Mouse (Mus musculus) liver, embryonic 12.5 days (tissue): ENCODE measurements around the gene Wbp4. TPM values are rescaled to one million over a fixed set of nuclear protein-coding genes. Genes with fewer than 3 reads are reported as not detected.

ENCODE experiments used
- ATAC-seq: fragments of 200-750 bp; cut with Nextera tagmentation; 2 replicates; pipeline ENCODE4 v1.8.0; 2017; ENCODE audit warnings: moderate number of reproducible peaks, mild to moderate bottlenecking, moderate library complexity
- H3K27ac ChIP-seq: fragments of 300-500 bp; sonication (generic); 2 replicates; pipeline ENCODE4 v1.5.1; 2016; ENCODE audit warnings: mild to moderate bottlenecking
- H3K27me3 ChIP-seq: fragments of 300-500 bp; sonication (generic); replicated peaks from 2 replicates; pipeline ENCODE4 v1.6.1; 2016; ENCODE audit warnings: mild to moderate bottlenecking, moderate library complexity
- H3K36me3 ChIP-seq: fragments of 300-500 bp; sonication (generic); 2 replicates; pipeline ENCODE4 v1.6.1; 2016; ENCODE audit warnings: mild to moderate bottlenecking, moderate library complexity
- H3K4me1 ChIP-seq: fragments of 300-500 bp; sonication (generic); 2 replicates; pipeline ENCODE4 v1.6.1; 2016
- H3K4me2 ChIP-seq: fragments of 300-500 bp; sonication (generic); 2 replicates; pipeline ENCODE4 v1.6.1; 2016; ENCODE audit warnings: mild to moderate bottlenecking, moderate library complexity
- H3K4me3 ChIP-seq: fragments of 300-500 bp; sonication (generic); 2 replicates; pipeline ENCODE4 v1.5.1; 2016; ENCODE audit warnings: mild to moderate bottlenecking, moderate library complexity
- H3K9ac ChIP-seq: fragments of 300-500 bp; sonication (generic); 2 replicates; pipeline ENCODE4 v1.6.1; 2016; ENCODE audit warnings: mild to moderate bottlenecking, moderate library complexity
- H3K9me3 ChIP-seq: fragments of 300-500 bp; sonication (generic); replicated peaks from 2 replicates; pipeline ENCODE4 v1.6.1; 2016; ENCODE audit warnings: mild to moderate bottlenecking, moderate library complexity
- WGBS: fragments of 180-500 bp; shearing (Covaris S2); methylation state at CpG from one replicate; pipeline ENCODE4 v1.1.7; 2016; ENCODE audit not compliant: insufficient replicate concordance; 5-methylcytosine and 5-hydroxymethylcytosine counted together
- polyA plus RNA-seq: library from polyadenylated mRNA; unstranded; fragments of >200 nt; fragmentation: Nextera tagmentation; extraction: Ambion mirVana; gene quantifications from 2 replicates; pipeline ENCODE4 v1.2.1, GENCODE M21; 2016

Wbp4 gene
- polyA plus RNA-seq, 1 experiment from 2014 or later = 23.5 TPM

DNA sequence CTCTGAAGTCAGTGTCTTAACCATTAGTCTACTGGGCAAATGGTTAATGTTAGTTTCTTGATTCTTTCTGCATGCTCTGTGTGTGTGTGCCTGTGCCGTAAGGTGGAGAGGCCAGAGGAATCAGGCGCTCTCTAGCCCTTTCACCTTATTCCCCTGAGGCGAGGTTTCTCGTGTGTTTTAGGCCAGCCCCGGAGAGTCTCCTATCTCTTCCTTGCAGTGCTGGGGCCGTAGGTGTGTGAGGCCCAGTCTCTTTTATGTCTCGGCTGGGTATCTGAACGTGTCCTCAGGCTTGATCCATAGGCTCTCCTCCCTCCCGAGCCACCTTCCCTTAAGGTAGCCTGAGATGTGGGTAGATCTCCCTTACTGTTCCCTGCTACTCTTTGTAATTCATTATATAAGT, 24.9 kb upstream of the Wbp4 start:
- peak; percentile 99 for ATAC-seq
- Histone ChIP-seq H3K27me3 (no peaks in the 10 kb centered on the region), H3K4me2 (peak overlapping the region; percentile 59), H3K9me3 (no peaks in the 10 kb centered on the region), H3K36me3 (peaks cover 7% of the 10 kb centered on the region), H3K4me3 (peak overlapping the region; percentile 29), H3K9ac (peak overlapping the region; percentile 44; the same call in 1 of the 2 replicates), H3K4me1 (peaks cover 92% of the 10 kb centered on the region), H3K27ac (peak overlapping the region; percentile 88)
- WGBS = 20% methylated on average over 9 of the region's 9 CpGs

- Histone ChIP-seq H3K4me1 (peaks cover 95% of the 10 kb centered on the region), H3K4me2 (no peak overlapping the region), H3K9me3 (no peaks in the 10 kb centered on the region), H3K9ac (0 out of 2 replicates have a peak overlapping the region, but pooled peaks have one; percentile 30), H3K27ac (peak overlapping the region; percentile 88; the same call in 1 of the 2 replicates), H3K4me3 (no peak overlapping the region), H3K36me3 (peaks cover 8% of the 10 kb centered on the region), H3K27me3 (no peaks in the 10 kb centered on the region)
- WGBS = 89% methylated on average over 7 of the region's 7 CpGs
- ATAC-seq = no peak
Measured at GRCm38 (mm10) chr14:79504246-79505006, 23.1 kb upstream of the Wbp4 start.

GRCm38 (mm10) chr14:79503371-79504075, 22.2 kb upstream of the Wbp4 start:
- Histone ChIP-seq H3K4me1 (peaks cover 96% of the 10 kb centered on the region), H3K36me3 (peaks cover 8% of the 10 kb centered on the region), H3K4me3 (no peak overlapping the region), H3K9me3 (no peaks in the 10 kb centered on the region), H3K27me3 (no peaks in the 10 kb centered on the region), H3K9ac (0 out of 2 replicates have a peak overlapping the region, but pooled peaks have one; percentile 30), H3K27ac (peak overlapping the region; percentile 50; the same call in 1 of the 2 replicates), H3K4me2 (no peak overlapping the region)
- no peak for ATAC-seq
- 73% methylated on average over 5 of the region's 5 CpGs for WGBS

- Histone ChIP-seq H3K27ac (peak overlapping the region; percentile 66), H3K9ac (0 out of 2 replicates have a peak overlapping the region, but pooled peaks have one; percentile 3), H3K9me3 (no peaks in the 10 kb centered on the region), H3K4me1 (peaks cover 78% of the 10 kb centered on the region), H3K4me3 (no peak overlapping the region), H3K27me3 (no peaks in the 10 kb centered on the region), H3K36me3 (peaks cover 8% of the 10 kb centered on the region), H3K4me2 (peak overlapping the region; percentile 9)
- WGBS = 29% methylated on average over 4 of the region's 4 CpGs
- peak; percentile 30; the same call in 1 of the 2 replicates for ATAC-seq
Measured at GRCm38 (mm10) chr14:79500756-79501155, 19.4 kb upstream of the Wbp4 start.

DNA sequence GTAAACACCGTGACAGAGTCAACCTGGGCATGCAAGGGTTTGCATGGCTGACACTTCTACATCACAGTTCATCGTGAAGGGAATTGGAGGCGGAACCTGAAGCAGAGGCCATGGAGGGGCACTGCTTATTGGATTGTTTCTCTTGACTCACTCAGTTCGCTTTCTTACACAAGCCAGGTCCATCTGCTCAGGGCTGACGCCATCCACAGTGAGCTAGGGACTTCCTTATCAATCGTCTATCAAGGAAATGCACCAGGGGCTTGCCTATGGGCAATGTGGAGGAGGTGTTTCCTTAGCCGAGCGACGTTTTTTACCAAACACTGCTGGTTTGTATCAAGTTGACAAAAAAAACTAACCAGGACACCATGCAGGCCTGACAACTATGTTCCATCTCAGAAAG, 18.0 kb upstream of the Wbp4 start:
- Histone ChIP-seq H3K4me3 (no peak overlapping the region), H3K9ac (no peak overlapping the region), H3K36me3 (peaks cover 10% of the 10 kb centered on the region), H3K9me3 (no peaks in the 10 kb centered on the region), H3K4me1 (peaks cover 68% of the 10 kb centered on the region), H3K27me3 (no peaks in the 10 kb centered on the region), H3K4me2 (peak overlapping the region; percentile 28), H3K27ac (peak overlapping the region; percentile 66)
- peak; percentile 51 for ATAC-seq
- 33% methylated on average over 9 of the region's 9 CpGs for WGBS

DNA sequence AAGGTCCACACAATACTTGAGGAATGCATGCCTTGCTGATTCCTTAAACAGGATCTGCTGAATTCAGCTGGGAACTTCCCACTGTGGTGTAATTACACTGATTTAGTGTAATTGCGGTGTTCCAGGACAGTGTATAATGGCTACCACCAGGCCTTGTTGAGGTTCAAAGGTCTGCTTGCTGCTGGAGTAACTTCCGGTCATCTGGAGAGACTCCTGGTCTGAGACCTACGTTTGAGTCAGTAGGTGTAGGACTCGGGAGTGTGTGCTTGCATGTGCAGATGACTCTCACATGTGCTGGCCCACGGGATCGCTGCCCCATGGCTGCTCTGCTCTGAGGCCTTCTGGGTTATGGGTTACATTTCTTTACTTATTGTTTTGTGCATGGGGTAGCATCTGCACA, 13.0 kb upstream of the Wbp4 start:
- 0 out of 2 replicates have a peak, but pooled peaks have one; percentile 10 for ATAC-seq
- Histone ChIP-seq H3K27ac (no peak overlapping the region), H3K9me3 (no peaks in the 10 kb centered on the region), H3K27me3 (no peaks in the 10 kb centered on the region), H3K4me1 (peaks cover 29% of the 10 kb centered on the region), H3K36me3 (peaks cover 18% of the 10 kb centered on the region), H3K4me2 (no peak overlapping the region), H3K4me3 (no peak overlapping the region), H3K9ac (no peak overlapping the region)
- 86% methylated on average over 6 of the region's 6 CpGs for WGBS

DNA sequence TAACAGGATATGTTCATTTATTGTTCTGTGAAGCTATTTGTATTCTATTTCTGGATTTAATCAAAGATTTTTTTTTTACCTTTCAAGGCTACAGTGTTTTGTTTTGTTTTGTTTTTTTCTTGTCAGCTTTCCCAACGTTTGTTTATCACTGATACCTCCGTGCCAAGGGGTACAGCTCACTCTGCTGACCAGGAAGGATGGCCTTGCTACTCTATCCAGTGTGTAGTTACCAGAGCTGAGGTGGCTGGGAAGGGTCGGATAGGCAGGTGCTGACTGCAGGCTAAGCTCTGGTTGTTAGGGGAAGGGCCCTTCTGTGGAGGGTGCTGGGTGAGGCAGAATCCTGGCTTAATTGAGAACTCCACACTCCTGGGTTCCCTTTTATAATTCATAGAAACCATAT, 8.9 kb upstream of the Wbp4 start:
- Histone ChIP-seq H3K4me1 (peaks cover 52% of the 10 kb centered on the region), H3K36me3 (peaks cover 20% of the 10 kb centered on the region), H3K27ac (no peak overlapping the region), H3K9me3 (no peaks in the 10 kb centered on the region), H3K4me2 (no peak overlapping the region), H3K9ac (no peak overlapping the region), H3K4me3 (no peak overlapping the region), H3K27me3 (no peaks in the 10 kb centered on the region)
- WGBS = 69% methylated on average over 3 of the region's 3 CpGs
- ATAC-seq = no peak

DNA sequence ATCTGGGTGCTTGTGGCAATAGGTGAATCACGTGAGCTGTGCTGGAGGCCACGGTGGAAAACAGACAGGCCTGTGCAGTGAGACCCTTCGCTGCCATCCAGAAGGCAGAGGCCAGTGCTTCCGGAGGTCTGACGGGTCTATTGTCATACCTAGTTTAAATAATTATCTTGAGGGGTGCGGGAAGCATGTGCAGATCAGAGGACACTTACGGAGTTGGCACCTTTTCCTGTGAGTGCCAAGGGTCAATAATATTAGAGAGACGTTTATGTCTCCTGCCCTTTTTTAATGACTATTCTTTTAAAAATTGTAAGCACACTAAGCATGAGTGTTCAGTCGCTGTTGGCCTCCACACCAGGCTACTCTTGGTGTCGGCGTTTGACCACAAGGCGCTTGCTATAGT, 7.8 kb upstream of the Wbp4 start:
- 77% methylated on average over 12 of the region's 12 CpGs for WGBS
- no peak for ATAC-seq
- H3K27ac ChIP-seq = no peak overlapping the region
- H3K4me1 ChIP-seq = peaks cover 58% of the 10 kb centered on the region
- H3K4me3 ChIP-seq = no peak overlapping the region
- H3K9ac ChIP-seq = no peak overlapping the region
- no peaks in the 10 kb centered on the region for H3K9me3 ChIP-seq
- no peaks in the 10 kb centered on the region for H3K27me3 ChIP-seq
- no peak overlapping the region for H3K4me2 ChIP-seq
- H3K36me3 ChIP-seq = peaks cover 17% of the 10 kb centered on the region

DNA sequence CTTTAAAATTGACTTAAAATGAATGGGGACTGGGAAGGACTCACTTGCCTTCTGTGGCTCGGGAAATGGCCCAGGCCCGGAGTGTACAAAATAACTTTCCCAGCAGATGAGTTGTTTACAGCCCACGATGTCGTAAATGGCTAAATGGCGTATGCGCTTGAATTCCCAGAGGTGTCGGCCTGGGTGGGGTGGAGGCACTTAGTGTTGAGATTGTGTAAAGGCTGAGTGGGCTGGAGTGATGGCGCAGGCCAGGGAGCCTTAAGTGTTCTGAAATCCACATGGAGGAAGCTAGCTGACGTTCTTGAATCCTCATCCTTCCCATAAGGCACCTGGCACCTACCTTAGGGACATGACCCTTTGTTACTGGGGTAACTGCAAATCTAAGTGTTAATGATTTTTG, 7.2 kb upstream of the Wbp4 start:
- no peak overlapping the region for H3K4me3 ChIP-seq
- no peak overlapping the region for H3K9ac ChIP-seq
- H3K36me3 ChIP-seq = peaks cover 16% of the 10 kb centered on the region
- H3K4me1 ChIP-seq = peaks cover 59% of the 10 kb centered on the region
- no peak for ATAC-seq
- no peaks in the 10 kb centered on the region for H3K9me3 ChIP-seq
- no peak overlapping the region for H3K27ac ChIP-seq
- H3K4me2 ChIP-seq = no peak overlapping the region
- 87% methylated on average over 9 of the region's 9 CpGs for whole genome bisulfite sequencing
- H3K27me3 ChIP-seq = no peaks in the 10 kb centered on the region

DNA sequence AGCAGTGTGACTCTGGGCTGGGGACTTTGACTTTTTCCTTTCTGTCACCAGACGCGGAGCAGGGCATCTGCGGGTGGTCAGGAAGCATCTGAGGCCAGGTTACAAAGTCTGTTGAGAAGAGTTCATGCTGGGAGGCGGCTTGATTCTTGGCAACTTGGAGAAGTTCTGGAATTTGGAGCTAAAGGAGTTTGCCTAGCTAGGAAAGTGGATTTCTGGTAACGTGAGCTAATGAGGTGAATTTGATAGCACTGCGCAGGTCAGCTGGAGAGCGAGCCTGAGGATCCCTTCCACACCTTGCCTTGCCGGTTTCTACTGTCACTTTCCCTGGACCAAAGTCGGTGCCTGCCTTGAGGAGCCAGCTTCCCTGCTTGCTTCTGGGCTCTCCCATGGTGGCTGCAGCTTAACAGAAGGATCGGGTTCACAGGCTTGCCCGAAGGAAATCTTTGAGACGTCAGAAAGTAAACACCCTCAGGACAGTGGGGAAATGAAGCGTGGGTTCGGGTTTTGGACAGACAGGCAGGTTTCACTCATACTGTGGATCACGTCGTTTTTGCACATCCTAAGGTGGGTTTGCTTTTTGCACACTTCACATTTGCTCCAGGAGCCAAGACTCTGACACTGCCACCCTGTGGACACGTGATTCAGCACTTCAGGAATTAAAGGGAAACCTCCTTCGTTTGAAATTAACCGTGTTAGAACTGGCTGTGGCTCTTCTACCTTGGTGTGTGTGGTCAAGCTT, 5.8 kb upstream of the Wbp4 start:
- peak; percentile 64 for ATAC-seq
- Histone ChIP-seq H3K4me1 (peaks cover 69% of the 10 kb centered on the region), H3K36me3 (peaks cover 15% of the 10 kb centered on the region), H3K27me3 (no peaks in the 10 kb centered on the region), H3K4me3 (peak overlapping the region; percentile 64), H3K27ac (peak overlapping the region; percentile 87), H3K4me2 (peak overlapping the region; percentile 93), H3K9me3 (no peaks in the 10 kb centered on the region), H3K9ac (peak overlapping the region; percentile 78)
- 5% methylated on average over 19 of the region's 19 CpGs for WGBS

- Histone ChIP-seq H3K9me3 (no peaks in the 10 kb centered on the region), H3K27ac (peak overlapping the region; percentile 87), H3K36me3 (peaks cover 9% of the 10 kb centered on the region), H3K4me3 (peak overlapping the region; percentile 64), H3K4me2 (peak overlapping the region; percentile 93), H3K4me1 (peaks cover 69% of the 10 kb centered on the region), H3K27me3 (no peaks in the 10 kb centered on the region), H3K9ac (peak overlapping the region; percentile 78)
- ATAC-seq = peak; percentile 34
- WGBS = 8% methylated on average over 8 of the region's 8 CpGs
Measured at GRCm38 (mm10) chr14:79486617-79486992, 5.3 kb upstream of the Wbp4 start.
